Mouse (Mus musculus): ENCODE measurements around the gene Hist1h3e. TPM values are rescaled to one million over a fixed set of nuclear protein-coding genes. Genes with fewer than 3 reads are reported as not detected.
A peak's percentile ranks its signal among the peaks of the same experiment; 100 is the strongest.
"Not testable (repeated sequence)": the region's sequence is repeated elsewhere in the genome, so short reads cannot be mapped to it uniquely, and the experiment has no call there.

Hist1h3e gene
- total RNA-seq, 1 experiment from 2014 or later, result 54.4 TPM

DNA sequence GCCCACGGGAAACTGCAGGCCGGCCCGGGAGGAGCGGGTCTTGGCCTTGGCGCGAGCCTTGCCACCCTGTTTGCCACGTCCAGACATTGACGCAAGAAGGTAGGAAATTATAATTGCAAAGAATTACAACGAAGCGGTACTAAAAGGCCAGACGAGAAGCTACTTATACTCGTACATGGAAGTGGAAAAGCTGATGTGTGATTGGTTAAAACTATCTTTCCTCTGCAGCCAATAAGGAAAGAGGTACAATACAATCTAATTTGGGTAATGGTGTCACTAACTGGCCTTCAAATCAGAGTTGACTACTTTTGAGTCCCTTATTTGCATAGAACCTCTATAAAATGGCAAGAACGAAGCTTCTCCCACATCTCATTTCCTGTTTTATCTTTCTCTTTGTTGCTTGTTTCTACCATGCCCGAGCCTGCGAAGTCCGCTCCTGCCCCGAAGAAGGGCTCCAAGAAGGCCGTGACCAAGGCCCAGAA, 8.9 kb upstream of the Hist1h3e start, which contains the start of the genes Hist1h2ae and Hist1h2bg:
TSS of gene Hist1h2ae (minus strand) at position 199 of the 482 bp plus-strand sequence.
TSS of gene Hist1h2bg (plus strand) at position 375 of the 482 bp plus-strand sequence.
- peak; percentile 84 for ATAC-seq (ENCODE audit: extremely low read depth, insufficient number of reproducible peaks, low FRiP score, poor library complexity, severe bottlenecking)

DNA sequence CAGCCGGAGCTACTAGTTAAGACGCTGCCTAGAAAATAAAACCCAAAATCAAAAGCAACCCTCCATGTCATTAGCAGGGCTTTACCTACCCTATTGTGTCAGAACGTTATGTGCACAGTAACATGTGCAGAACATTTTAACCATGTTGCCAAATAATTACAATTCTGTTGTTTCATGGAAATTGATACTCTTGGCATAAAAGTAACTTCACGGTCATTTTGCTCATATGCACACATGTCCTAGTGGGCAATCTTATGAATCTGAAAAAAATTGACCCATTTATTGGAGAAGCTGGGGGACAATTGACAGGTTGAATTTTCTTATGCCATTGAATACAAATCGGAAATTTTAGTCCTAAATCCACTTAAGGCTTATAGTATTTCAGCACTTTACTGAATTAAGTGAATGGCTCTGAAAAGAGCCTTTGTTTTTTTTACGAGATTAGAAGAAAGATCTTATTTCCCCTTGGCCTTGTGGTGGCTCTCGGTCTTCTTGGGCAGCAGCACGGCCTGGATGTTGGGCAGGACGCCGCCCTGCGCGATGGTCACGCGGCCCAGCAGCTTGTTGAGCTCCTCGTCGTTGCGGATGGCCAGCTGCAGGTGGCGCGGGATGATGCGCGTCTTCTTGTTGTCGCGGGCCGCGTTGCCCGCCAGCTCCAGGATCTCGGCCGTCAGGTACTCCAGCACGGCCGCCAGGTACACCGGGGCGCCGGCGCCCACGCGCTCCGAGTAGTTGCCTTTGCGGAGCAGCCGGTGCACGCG, 8.3 kb upstream of the Hist1h3e start:
- not testable (repeated sequence) for ATAC-seq (ENCODE audit: extremely low read depth, insufficient number of reproducible peaks, low FRiP score, poor library complexity, severe bottlenecking)

DNA sequence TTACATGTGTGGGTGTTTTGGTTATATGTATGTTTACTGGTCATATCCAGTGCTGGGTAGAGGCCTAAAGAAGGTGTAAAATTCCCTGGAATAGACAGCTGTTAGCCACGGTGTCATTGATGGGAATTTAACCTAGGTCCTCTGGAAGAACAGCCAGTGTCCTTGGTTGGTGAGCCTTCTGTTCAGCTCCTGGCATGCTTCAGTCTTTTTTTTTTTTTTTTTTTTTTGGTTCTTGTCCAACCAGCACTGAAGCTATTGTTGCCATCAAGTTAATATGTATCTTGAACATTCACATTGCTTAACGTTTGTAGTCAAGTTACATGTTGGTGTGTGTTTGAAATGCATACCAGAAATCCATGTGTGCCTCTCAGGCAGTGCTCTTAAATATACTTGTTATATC, 2.3 kb upstream of the Hist1h3e start:
- ATAC-seq (ENCODE audit: extremely low read depth, insufficient number of reproducible peaks, low FRiP score, poor library complexity, severe bottlenecking), result no peak

DNA sequence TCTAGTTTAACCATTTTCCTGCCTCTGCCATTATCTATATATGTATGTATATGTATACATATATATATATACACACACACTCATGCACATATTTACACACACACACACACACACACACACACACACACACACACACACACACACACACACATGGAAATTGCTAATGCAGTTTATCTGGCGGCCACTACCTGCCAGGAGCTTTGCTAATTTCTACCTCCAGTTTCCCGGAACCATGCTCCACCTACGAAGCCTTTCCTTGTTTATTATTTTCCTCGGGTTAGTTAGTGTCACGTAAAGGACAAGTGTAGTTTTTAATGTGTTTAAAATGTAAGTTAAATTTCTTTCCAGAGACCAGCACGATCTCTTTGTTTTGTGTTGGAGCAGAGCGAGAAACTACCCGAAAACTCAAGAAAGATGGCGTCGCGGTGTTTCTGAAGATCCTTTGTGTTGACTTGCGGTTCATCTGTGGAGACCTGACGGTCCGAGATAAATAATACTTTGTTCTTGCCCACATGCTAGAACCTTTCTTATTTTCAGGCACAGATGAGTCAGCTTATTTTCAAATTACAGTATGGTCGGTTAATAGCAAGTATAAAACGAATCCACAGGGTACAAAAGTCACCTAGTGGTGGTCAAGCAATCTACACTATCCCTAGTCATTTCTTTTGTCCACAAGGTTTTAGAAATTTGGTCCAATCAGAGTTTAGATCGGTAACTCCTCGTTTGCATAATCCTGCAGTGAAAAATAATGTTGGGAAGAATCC, 712 bp upstream of the Hist1h3e start:
- ATAC-seq (ENCODE audit: extremely low read depth, insufficient number of reproducible peaks, low FRiP score, poor library complexity, severe bottlenecking), result peak; percentile 45; the same call in 1 of the 2 replicates

DNA sequence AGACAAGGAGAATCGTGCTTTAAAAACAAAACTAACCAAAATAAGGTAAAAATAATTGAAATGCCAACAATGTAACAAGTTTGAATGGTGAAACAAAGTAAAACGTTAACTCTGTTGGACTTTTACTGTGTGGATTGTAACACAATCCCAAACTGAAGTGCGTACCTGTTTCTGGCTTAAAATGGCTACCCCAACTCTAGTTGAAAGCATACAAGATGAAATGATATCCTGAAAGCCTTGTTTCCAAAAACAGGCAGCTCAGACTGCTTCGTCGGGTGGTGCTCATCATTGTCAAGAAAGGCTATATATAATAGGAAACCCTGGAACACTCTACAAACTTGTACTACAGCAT, 662 bp downstream of the Hist1h3e start:
- ATAC-seq (ENCODE audit: extremely low read depth, insufficient number of reproducible peaks, low FRiP score, poor library complexity, severe bottlenecking), result not testable (repeated sequence)

DNA sequence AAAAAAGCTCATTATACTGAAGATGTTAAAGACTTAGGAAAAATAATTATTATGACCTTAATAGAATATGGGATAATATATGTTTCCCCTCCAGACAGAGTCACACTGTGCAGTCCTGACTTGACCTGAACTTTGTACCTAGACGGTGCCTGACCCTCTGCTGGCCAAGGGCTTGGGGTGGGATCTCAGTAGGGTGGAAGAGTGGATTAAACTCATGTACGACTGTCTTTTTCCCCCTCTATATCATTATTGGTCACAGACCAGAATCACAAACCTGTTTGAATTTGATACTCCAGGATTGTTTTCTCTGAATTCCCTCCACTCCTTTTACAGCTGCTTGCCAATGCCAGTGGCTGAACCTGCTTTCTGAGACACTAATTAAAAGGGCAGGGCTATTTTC, 1.5 kb downstream of the Hist1h3e start:
- ATAC-seq (ENCODE audit: extremely low read depth, insufficient number of reproducible peaks, low FRiP score, poor library complexity, severe bottlenecking), result not testable (repeated sequence)

DNA sequence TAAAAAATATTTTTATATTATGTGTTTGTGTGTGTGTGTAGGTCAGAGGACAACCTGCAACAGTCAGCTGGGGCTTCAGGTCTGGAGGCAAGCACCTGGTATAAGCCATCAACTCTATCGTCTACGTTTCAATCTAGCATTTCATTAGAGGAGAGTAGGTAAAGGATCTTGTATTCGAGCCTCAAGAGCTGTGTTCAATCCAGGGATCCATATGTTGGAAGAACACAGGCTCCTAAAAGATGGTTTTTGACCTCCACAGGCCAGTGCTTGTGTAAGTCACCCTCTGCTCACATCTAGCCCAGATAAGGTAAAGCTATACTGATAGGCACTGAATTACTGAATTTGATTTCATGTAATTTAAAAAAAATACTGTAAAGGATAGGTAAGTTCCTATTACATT, 5.3 kb downstream of the Hist1h3e start:
- no peak for ATAC-seq (ENCODE audit: extremely low read depth, insufficient number of reproducible peaks, low FRiP score, poor library complexity, severe bottlenecking)

DNA sequence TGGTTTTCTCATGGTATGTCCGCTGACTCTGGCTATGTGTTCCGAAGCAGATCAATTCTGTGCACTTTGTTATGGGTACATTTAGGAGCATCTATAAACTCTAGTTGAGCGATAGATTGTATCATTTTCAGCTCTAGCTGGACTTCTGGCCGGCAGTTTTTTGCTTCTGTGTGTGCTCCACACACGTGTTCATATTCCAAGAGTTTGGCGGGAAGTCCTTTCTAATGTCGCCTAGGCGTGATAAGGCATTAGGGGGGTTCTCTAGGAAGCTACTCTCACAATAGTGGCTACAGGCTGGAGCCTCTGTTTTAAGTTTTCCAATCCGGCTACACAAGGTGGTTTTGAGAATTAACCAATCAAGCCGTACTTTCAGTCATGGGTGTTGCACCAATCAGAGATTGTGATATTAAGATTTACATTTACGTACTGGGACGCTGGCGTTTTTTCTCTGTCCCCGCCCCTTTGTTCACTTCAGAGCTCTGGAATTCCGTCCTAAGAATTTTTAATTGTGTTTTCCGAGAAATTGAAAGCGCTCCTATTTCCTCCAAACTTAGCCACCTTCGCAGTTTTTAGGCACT, 6.2 kb downstream of the Hist1h3e start:
- peak; percentile 58; the same call in 1 of the 2 replicates for ATAC-seq (ENCODE audit: extremely low read depth, insufficient number of reproducible peaks, low FRiP score, poor library complexity, severe bottlenecking)

DNA sequence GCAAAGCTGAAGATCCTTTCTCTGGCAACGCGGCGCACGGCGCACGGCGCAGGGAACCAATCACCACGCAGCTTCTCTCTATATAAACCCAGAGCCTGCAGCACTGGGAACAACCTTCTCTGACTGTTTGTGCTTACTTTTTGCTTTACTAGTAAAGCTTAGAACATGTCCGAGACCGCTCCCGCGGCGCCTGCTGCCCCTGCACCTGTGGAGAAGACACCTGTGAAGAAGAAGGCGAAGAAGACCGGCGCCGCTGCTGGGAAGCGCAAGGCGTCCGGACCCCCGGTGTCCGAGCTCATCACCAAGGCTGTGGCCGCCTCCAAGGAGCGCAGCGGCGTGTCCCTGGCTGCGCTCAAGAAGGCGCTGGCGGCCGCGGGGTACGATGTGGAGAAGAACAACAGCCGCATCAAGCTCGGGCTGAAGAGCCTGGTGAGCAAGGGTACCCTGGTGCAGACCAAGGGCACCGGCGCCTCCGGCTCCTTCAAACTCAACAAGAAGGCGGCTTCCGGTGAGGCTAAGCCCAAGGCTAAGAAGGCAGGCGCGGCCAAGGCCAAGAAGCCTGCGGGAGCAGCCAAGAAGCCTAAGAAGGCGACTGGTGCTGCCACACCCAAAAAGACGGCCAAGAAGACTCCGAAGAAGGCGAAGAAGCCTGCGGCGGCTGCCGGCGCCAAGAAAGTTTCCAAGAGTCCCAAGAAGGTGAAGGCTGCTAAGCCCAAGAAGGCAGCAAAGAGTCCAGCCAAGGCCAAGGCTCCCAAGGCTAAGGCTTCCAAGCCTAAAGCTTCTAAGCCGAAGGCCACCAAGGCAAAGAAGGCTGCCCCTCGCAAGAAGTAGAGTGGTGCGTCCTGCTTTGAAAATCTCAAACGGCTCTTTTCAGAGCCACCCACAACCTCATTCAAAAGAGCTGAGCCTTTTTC, 7.0 kb downstream of the Hist1h3e start:
- peak; percentile 72 for ATAC-seq (ENCODE audit: extremely low read depth, insufficient number of reproducible peaks, low FRiP score, poor library complexity, severe bottlenecking)

DNA sequence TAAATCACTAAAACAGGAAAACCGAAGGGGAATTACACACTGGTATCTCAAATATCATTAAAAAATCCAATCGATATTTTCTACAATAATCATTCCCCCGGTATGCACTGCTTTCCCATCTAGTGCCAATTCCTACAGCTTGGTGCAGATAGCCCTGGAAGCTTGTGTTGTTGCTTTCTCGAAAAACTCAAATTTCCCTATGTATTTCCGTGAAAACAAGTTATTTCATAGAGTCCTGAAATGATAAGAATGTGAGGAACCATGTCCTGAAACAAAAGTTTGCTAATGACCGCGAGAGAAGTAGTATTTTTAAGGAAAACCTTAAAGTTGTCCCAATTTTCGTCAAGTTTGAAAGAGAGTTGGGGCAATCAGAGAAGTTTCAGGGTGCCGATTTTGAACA, 7.8 kb downstream of the Hist1h3e start:
- ATAC-seq (ENCODE audit: extremely low read depth, insufficient number of reproducible peaks, low FRiP score, poor library complexity, severe bottlenecking), result no peak

DNA sequence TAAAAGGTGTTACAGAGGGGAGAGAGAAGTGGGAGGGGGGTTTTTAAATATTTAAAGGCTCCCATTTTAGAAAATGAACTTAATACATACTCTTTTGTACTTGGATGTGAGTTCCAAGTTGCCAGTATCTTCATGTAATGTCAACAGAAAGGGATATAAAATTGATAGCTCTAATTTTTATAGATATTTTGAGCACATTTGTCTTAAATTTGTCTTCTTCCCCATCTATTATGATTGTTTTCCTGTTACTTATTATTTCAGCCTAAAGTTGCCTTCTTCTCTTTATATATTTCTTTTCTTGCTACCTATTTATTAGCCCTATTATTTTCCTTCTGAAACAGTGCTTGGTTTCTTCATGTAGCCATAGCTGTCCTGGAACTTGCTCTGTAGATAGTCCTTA, 9.2 kb downstream of the Hist1h3e start, which contains the start of gene Hist1h1d:
TSS of gene Hist1h1d (plus strand) at position 301 of the 400 bp plus-strand sequence.
- no peak for ATAC-seq (ENCODE audit: extremely low read depth, insufficient number of reproducible peaks, low FRiP score, poor library complexity, severe bottlenecking)

DNA sequence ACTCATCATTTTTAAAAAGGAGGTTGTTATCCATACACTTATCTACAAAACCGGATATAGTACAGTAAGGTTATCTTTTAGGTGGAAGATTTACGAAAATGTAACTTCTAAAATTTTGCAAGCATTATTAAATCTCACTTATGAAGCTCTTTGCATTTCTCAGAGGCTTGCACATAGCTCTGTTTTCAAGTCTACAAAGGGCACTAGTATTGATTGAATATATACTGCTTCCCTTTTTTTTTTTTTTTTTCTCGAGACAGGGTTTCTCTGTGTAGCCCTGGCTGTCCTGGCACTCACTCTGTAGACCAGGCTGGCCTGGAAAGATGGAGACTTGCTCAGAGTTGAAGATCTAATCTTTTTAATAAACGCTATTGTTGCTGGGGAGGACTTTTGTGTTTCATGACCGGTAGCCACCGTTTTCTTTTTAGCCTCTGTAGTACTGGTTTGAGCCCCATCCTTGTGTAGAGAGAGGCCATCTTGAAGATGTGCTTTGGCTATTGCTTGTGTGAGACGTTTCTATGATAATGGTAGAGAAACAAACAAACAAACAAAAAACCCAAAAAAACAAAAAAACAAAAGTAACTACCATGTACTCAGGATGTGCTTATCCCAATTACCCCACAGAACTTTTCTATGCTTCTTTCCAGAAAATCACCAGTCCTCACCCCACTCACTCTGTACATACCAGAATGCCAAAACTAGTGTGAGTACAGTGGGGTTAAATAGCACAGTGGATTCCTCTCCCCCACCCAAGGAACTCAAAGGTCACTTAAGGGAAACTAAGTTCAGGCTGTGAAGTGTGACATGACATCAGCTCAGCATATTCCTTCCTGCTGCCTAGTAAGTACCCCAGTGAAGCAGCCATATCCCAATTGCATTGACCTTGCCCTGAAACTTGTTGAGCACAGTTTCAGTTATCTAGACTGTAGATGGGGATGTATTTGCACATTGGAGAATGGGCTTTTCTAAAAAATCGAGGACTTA, 9.9 kb downstream of the Hist1h3e start:
- no peak for ATAC-seq (ENCODE audit: extremely low read depth, insufficient number of reproducible peaks, low FRiP score, poor library complexity, severe bottlenecking)

DNA sequence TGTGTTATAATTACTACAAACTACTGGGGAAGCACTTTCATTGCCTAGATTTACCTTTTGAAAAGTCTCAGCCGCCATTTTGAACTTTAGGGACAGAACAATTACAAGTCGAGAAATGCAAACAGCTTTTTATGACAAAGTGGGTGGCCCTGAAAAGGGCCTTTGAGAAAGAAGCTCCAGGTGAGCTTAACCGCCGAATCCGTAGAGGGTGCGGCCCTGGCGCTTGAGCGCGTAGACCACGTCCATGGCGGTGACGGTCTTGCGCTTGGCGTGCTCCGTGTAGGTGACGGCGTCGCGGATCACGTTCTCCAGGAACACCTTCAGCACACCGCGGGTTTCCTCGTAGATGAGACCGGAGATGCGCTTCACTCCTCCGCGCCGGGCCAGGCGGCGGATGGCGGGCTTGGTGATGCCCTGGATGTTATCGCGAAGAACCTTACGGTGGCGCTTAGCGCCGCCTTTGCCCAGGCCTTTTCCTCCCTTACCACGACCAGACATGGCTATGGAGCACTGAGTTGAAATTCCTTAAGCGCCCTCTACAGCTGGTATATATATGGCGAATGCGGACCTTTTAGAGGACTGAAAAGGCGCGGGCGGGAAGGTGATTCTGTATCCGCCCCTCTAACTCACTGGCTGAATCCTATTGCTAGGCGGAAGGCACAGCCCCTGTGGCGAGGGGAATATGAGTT, 10.9 kb downstream of the Hist1h3e start, which contains the start of gene Hist1h4f:
TSS of gene Hist1h4f (minus strand) at position 503 of the 689 bp plus-strand sequence.
- peak; percentile 70 for ATAC-seq (ENCODE audit: extremely low read depth, insufficient number of reproducible peaks, low FRiP score, poor library complexity, severe bottlenecking)

DNA sequence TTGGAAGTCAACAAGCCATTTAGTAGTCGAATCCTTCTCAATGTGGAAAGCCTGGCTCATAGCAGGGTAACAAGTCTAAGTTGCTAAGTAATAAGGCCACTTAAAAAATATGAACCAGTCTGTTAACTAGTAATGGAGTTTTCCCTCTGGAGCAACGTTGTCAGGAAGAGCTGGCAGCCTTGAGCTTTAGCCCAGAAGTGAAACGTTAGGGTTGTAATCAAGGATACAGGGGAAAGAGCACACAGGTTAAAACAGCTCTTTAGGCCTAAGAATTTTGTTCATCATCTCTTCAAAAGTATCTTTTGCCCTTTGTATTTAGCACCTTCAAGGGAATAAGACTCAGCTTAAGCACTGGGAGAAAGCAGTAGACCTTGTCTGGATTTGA, 11.4 kb downstream of the Hist1h3e start:
- ATAC-seq (ENCODE audit: extremely low read depth, insufficient number of reproducible peaks, low FRiP score, poor library complexity, severe bottlenecking), result no peak

DNA sequence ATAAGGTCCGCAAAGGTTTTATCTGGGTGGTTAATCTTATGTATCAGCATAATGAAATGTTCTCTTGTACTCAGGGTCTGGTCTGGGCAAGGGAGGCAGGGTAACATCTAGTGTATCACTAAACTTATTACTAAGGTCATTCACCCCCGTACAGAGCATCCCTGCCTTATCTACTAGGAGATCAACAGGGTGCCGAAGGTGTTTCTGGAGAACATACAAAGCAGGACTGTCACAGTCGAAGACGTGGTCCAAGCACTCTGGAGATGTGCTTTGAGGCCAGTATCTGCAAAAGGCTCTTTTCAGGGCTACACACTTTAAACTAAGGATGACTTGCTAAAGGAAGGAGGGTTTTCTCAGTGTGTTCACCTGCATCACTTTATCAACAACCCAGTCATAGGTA, 15.5 kb downstream of the Hist1h3e start:
- no peak for ATAC-seq (ENCODE audit: extremely low read depth, insufficient number of reproducible peaks, low FRiP score, poor library complexity, severe bottlenecking)

DNA sequence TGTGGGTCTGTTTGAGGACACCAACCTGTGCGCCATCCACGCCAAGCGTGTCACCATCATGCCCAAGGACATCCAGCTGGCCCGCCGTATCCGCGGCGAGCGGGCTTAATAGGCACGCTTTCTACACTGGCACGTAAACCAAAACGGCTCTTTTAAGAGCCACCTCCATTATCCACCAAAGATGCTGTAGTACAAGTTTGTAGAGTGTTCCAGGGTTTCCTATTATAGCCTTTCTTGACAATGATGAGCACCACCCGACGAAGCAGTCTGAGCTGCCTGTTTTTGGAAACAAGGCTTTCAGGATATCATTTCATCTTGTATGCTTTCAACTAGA, 17.4 kb downstream of the Hist1h3e start:
- ATAC-seq (ENCODE audit: extremely low read depth, insufficient number of reproducible peaks, low FRiP score, poor library complexity, severe bottlenecking), result not testable (repeated sequence)
